Mouse (Mus musculus): ENCODE results near the gene Abcg3. TPM values are rescaled to one million over a fixed set of nuclear protein-coding genes. Genes with fewer than 3 reads are reported as not detected.
"Not testable (repeated sequence)": the region's sequence is repeated elsewhere in the genome, so short reads cannot be mapped to it uniquely, and the experiment has no call there.

The Abcg3 gene
- polyA plus RNA-seq, 1 experiment from 2014 or later: 1.5 TPM

GRCm38 (mm10) chr5:104955208-104955607 lies 27.3 kb downstream of the Abcg3 start:
- 93% methylated on average over 3 of the region's 3 CpGs for WGBS
- Histone ChIP-seq H3K4me2 (replicated peaks; ENCODE audit: low read depth, low read length) (no peak overlapping the region), H3K36me3 (ENCODE audit: control insufficient read depth, insufficient read depth, low read length) (no peaks in the 10 kb centered on the region), H3K4me1 (ENCODE audit: control insufficient read depth, insufficient read depth, low read length) (no peaks in the 10 kb centered on the region), H3K9ac (replicated peaks; ENCODE audit: low read depth, low read length) (no peak overlapping the region), H3K4me3 (ENCODE audit: low read depth, low read length) (no peak overlapping the region), H3K27me3 (ENCODE audit: control insufficient read depth, insufficient read depth, low read length) (no peaks in the 10 kb centered on the region), H3K27ac (ENCODE audit: low read length) (no peak overlapping the region), H3K9me3 (ENCODE audit: control insufficient read depth, low read depth, low read length) (no peaks in the 10 kb centered on the region)
- ATAC-seq (ENCODE audit: insufficient number of reproducible peaks, insufficient read depth, low FRiP score, low read depth): no peak

- H3K27me3 ChIP-seq (ENCODE audit: control insufficient read depth, insufficient read depth, low read length): no peaks in the 10 kb centered on the region
- no peaks in the 10 kb centered on the region for H3K4me1 ChIP-seq (ENCODE audit: control insufficient read depth, insufficient read depth, low read length)
- no peak overlapping the region for H3K4me3 ChIP-seq (ENCODE audit: low read depth, low read length)
- H3K4me2 ChIP-seq (replicated peaks; ENCODE audit: low read depth, low read length): no peak overlapping the region
- no peak for ATAC-seq (ENCODE audit: insufficient number of reproducible peaks, insufficient read depth, low FRiP score, low read depth)
- H3K27ac ChIP-seq (ENCODE audit: low read length): no peak overlapping the region
- H3K9me3 ChIP-seq (ENCODE audit: control insufficient read depth, low read depth, low read length): no peaks in the 10 kb centered on the region
- 89% methylated on average over 1 of the region's 1 CpGs for WGBS
- H3K36me3 ChIP-seq (ENCODE audit: control insufficient read depth, insufficient read depth, low read length): no peaks in the 10 kb centered on the region
- no peak overlapping the region for H3K9ac ChIP-seq (replicated peaks; ENCODE audit: low read depth, low read length)
Observed at GRCm38 (mm10) chr5:104946951-104947350, 35.6 kb downstream of the Abcg3 start.

- no peak for ATAC-seq (ENCODE audit: insufficient number of reproducible peaks, insufficient read depth, low FRiP score, low read depth)
- H3K4me1 ChIP-seq (ENCODE audit: control insufficient read depth, insufficient read depth, low read length): no peaks in the 10 kb centered on the region
- 89% methylated on average over 7 of the region's 7 CpGs for WGBS
Observed at GRCm38 (mm10) chr5:104934148-104934547, 48.4 kb downstream of the Abcg3 start.

GRCm38 (mm10) chr5:104906556-104906955 lies 76.0 kb downstream of the Abcg3 start:
- not testable (repeated sequence) for H3K27ac ChIP-seq (ENCODE audit: low read length); ATAC-seq (ENCODE audit: insufficient number of reproducible peaks, insufficient read depth, low FRiP score, low read depth); H3K9ac ChIP-seq (replicated peaks; ENCODE audit: low read depth, low read length); H3K4me2 ChIP-seq (replicated peaks; ENCODE audit: low read depth, low read length); H3K27me3 ChIP-seq (ENCODE audit: control insufficient read depth, insufficient read depth, low read length); H3K4me1 ChIP-seq (ENCODE audit: control insufficient read depth, insufficient read depth, low read length); H3K36me3 ChIP-seq (ENCODE audit: control insufficient read depth, insufficient read depth, low read length); H3K9me3 ChIP-seq (ENCODE audit: control insufficient read depth, low read depth, low read length); H3K4me3 ChIP-seq (ENCODE audit: low read depth, low read length)
- WGBS: 91% methylated on average over 5 of the region's 5 CpGs

More at GRCm38 (mm10) chr5:104934148-104934547, 48.4 kb downstream of the Abcg3 start:
- no peaks in the 10 kb centered on the region for H3K36me3 ChIP-seq (ENCODE audit: control insufficient read depth, insufficient read depth, low read length)
- H3K27me3 ChIP-seq (ENCODE audit: control insufficient read depth, insufficient read depth, low read length): no peaks in the 10 kb centered on the region
- no peak overlapping the region for H3K27ac ChIP-seq (ENCODE audit: low read length)
- no peak overlapping the region for H3K9ac ChIP-seq (replicated peaks; ENCODE audit: low read depth, low read length)
- H3K4me2 ChIP-seq (replicated peaks; ENCODE audit: low read depth, low read length): no peak overlapping the region
- H3K4me3 ChIP-seq (ENCODE audit: low read depth, low read length): no peak overlapping the region
- no peaks in the 10 kb centered on the region for H3K9me3 ChIP-seq (ENCODE audit: control insufficient read depth, low read depth, low read length)

Other genes starting within 250 kb of the Abcg3 start
- 3.7 and 4.4 TPM in 2 replicates for gene Zfp951, start 122.6 kb downstream of the Abcg3 start, polyA plus RNA-seq (2014; fragmentation: Nextera tagmentation; extraction: Ambion mirVana)
- 2.8 and 3.5 TPM in 2 replicates for gene Gbp9, start 156.8 kb upstream of the Abcg3 start, polyA plus RNA-seq (2014; fragmentation: Nextera tagmentation; extraction: Ambion mirVana)
- 1.2 and 1.4 TPM in 2 replicates for gene Gbp8, start 156.8 kb upstream of the Abcg3 start, polyA plus RNA-seq (2014; fragmentation: Nextera tagmentation; extraction: Ambion mirVana)
- 0.61 and 1.1 TPM in 2 replicates for gene Gbp4, start 156.9 kb upstream of the Abcg3 start, polyA plus RNA-seq (2014; fragmentation: Nextera tagmentation; extraction: Ambion mirVana)